Mouse (Mus musculus) frontal cortex, adult (tissue): Measurements from ENCODE around the gene Sgca.
A peak's percentile ranks its signal among the peaks of the same experiment; 100 is the strongest.

Experiments
- ATAC-seq: cut with Nextera tagmentation; 2 replicates; pipeline ENCODE4 v1.9.2; 2017; ENCODE audit warnings: mild to moderate bottlenecking, moderate library complexity, mixed read lengths; ENCODE audit not compliant: low TSS enrichment

The Sgca gene

DNA sequence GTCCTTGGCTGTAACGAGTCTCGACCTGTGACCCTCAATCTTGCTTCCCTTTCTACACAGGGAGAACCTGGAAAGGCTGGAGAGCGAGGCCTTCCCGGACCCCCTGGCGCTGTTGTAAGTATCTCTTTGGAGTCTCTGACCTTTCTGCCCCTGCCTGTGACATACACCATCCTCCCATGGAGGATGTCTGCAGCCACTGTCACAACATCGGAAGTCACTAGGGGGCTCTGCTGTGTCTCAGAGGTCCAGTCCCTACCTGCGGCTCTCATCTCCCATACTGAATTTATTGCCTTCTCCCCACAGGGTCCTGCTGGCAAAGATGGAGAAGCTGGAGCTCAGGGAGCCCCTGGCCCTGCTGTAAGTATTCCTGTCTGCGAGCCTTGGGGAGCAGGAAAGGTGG lies 31.8 kb downstream of the Sgca start:
- ATAC-seq, result no peak

DNA sequence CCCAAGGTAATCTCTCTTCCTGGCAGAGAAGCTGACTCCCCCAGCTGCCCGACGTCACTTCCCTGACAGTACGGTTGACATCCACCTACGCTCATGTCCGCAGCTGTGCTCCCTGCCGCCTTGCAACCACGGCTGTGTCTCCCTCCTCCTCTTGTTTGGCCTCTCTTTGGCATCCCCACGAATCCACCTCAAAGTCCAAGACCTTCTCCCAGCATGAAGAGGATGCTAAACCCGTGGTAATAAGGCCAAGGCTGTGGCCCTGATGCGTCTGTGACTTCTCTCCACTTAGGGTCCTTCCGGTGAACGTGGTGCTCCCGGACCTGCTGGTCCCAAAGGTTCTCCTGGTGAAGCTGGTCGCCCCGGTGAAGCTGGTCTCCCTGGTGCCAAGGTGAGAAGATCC lies 33.1 kb downstream of the Sgca start:
- no peak for ATAC-seq

DNA sequence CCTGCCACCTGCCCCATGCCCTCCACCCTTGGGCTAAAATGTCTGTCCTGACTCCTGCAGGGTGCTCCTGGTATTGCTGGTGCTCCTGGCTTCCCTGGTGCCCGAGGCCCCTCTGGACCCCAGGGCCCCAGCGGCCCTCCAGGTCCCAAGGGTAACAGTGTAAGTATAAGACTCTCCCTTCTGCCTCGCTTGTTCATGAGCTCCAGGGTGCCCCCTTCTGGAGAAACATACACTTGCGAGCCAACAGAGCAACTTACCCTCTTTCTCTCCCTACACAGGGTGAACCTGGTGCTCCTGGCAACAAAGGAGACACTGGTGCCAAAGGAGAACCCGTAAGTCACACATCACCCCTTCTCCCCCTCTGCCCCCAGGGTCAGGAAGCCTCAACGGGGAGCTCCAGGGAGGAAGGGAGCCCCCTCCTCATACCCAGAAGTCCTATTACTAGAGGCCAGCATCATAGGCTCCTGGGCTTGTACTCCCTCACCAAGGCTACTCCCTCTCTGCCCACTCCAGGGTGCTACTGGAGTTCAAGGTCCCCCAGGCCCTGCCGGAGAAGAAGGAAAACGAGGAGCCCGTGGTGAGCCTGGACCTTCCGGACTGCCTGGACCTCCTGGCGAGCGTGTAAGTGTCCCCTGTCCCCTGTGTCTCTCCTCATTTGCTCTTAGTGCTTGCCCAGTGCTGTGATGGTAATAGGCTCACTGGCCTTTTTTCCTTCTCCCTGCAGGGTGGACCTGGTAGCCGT lies 33.7 kb downstream of the Sgca start:
- ATAC-seq, result 0 out of 2 replicates have a peak, but pooled peaks have one; percentile 48

DNA sequence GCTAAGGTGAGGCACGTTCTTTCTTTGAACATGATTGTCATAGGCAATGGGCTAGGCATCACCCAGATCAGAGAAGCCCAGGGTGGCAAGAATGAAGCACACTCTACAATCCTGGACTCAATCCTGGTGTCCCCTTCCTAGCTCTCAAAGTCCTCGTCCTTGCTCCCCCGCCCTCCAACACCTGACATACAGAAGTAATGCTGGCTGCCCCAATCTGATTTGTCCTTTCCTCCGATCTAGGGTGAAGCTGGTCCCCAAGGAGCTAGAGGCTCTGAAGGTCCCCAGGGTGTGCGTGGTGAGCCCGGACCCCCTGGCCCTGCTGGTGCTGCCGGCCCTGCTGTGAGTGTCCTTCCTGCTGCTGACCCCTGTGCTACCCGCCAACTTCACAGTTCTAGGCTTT lies 34.4 kb downstream of the Sgca start:
- no peak for ATAC-seq

DNA sequence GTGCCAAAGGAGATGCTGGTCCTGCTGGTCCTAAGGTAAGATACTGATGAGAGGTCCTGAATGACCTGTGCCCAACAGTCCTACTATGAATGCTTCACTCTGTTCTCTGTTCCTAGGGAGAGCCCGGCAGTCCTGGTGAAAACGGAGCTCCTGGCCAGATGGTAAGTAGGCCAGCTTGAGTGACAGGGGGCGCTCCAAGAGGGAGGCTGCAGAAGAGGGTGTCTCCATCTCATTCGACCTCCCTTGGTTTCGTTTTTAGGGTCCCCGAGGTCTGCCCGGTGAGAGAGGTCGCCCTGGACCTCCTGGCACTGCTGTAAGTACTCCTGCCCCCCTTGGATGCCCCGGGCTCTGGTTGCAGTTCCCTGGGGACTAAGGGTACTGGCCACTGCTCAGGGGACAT lies 35.0 kb downstream of the Sgca start:
- ATAC-seq, result no peak

DNA sequence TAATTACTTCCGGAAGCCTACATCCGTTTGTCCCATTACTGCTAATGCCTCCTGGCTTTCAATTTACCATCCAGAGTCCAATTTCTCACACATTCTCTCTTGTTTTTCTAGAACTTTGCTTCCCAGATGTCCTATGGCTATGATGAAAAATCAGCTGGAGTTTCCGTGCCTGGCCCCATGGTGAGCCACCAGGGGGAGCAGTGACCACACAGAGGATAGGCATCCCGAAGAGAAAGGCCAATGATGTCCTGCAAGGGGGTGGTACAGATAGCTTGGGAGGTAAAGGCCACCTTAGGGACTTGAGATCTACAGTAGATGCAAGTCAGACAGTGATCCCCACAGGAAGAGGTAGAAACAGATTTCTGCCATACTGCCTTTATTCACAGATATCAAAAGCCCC lies 36.8 kb downstream of the Sgca start:
- ATAC-seq, result peak; percentile 50; the same call in 1 of the 2 replicates

DNA sequence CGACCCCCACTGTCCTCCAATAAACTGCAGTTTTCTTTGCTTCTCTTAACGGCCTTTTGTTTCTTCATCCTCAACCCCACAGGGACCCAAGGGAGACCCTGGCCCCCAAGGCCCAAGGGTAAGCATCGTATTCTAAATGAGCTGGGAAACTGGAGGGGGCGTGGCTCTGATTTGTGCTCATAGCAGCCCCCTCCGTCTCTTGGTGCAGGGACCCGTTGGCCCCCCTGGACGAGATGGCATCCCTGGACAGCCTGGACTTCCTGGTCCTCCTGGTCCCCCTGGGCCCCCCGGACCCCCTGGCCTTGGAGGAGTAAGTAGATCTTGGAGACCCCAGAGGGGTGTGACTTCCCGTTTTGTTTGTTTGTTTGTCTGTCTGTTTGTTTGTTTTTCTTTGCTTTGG lies 37.8 kb downstream of the Sgca start:
- ATAC-seq, result no peak

DNA sequence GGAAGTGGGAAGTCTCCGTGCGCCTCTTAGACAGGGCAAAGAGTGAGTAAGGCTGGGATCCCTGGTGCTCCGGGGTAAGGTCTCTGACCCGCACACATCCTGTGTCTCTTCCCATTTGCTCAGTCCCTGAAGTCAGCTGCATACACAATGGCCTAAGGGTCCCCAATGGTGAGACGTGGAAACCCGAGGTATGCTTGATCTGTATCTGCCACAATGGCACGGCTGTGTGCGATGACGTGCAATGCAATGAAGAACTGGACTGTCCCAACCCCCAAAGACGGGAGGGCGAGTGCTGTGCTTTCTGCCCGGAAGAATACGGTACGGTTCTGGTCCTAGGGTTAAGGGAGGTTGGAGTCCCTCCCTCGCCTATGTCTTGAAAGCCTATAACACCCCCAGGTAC lies 38.3 kb downstream of the Sgca start:
- ATAC-seq, result 0 out of 2 replicates have a peak, but pooled peaks have one; percentile 2

DNA sequence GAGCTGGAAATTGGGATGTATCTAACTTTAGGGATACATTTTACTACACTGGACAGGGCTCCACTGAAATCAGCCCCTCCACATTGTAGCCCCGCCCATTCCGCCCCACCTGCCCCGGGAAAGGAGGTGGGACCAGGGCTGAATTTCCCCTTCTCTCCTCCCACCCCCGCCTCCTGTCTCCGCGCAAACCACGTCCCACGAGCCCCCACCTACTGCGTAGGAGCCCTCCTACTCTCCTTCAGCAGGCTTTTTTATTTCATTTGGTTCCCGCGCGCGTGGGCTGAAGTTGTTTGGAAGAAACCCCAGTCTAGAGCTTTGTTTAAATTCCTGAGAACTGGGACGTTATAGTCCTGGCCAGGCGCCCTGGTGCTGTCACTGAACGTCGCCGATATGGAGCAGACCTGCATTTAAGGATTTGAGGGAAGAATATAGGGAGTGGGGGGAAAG lies 38.8 kb downstream of the Sgca start:
- ATAC-seq, result peak; percentile 55

DNA sequence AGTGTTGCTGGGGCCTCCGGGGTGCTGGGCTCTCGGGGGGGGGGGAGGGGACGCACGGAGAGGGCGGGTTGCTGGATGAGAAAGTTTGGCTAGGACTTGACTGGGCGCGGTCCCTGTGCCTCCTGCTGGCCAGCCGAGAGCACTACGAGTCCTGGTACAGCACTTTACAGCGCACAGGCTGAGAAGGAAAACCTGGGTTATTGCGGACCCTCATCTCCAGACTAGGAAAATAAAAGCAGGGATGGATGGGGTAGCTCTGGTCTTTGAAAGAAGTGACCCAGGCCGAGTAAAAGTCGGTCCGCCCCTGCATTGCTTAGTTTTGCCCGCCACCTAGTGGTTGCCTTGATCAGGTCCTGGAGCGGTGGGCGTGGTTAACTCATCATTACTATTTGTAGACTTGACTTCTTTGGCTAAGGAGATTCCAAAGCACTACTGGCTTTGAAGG lies 39.3 kb downstream of the Sgca start:
- peak; percentile 33 for ATAC-seq

DNA sequence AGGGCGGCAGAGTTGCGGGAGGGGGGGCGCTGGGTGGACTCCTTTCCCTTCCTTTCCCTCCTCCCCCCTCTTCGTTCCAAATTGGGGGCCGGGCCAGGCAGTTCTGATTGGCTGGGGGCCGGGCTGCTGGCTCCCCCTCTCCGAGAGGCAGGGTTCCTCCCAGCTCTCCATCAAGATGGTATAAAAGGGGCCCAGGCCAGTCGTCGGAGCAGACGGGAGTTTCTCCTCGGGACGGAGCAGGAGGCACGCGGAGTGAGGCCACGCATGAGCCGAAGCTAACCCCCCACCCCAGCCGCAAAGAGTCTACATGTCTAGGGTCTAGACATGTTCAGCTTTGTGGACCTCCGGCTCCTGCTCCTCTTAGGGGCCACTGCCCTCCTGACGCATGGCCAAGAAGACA lies 40.1 kb downstream of the Sgca start, which contains the start of gene Col1a1:
TSS of gene Col1a1 (plus strand) at position 180 of the 400 bp plus-strand sequence.
- no peak for ATAC-seq

DNA sequence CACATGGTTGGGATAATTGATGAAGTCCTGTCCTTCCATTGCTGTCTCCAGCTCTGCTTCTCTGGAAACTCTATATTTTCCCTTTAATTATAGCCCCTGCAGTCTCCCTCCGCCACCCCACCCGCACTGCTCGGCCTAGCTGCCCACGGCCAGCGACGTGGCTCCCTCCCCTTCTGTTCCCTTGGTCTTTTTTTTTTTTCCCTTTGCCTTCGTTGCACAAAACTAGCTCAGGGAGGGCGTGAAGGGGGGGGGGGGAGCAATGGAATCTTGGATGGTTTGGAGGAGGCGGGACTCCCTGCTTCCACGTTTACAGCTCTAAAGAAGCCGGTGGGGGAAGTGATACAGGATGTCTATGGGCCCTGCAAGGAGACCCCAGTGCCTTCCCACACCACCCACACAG lies 41.6 kb downstream of the Sgca start:
- no peak for ATAC-seq

DNA sequence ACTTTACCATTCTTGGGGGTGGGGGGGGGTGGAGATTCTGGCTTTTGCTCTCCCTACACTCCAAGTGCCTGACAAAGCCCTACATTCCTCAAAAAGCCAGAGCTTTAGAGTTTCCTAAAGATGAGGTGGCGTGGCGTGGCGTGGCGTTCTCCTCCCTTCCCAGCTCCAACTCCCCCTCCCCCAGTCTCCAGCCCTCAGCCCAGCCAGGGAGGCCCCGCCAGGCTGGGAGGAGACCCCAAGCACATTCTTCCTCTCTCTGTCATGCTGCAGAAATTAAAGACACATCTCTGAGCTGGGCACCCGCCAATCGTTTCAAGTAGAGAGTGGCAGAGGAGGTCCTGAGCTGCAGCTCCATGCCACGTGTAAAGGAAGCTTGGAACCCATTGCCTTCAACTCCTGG lies 42.5 kb downstream of the Sgca start:
- no peak for ATAC-seq

DNA sequence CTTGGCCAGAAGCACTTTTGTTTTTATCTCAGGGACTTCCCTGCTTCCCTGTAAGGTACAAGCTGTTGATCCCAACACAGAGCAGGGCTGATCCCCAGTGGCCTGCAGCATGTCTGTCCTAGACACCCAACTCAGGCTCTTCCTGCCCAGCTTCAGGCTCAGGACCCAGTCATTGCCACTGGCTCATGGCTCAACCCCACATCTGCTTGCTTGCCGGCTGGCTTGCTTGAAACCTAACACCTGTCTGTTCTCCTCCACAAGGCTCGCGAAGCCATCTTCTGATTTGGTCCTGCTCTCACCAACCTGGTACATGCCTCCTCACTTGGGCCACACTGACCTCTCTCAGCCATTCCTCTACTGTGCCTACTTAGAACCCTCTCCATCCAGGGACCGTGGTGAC lies 46.0 kb downstream of the Sgca start:
- ATAC-seq, result no peak

DNA sequence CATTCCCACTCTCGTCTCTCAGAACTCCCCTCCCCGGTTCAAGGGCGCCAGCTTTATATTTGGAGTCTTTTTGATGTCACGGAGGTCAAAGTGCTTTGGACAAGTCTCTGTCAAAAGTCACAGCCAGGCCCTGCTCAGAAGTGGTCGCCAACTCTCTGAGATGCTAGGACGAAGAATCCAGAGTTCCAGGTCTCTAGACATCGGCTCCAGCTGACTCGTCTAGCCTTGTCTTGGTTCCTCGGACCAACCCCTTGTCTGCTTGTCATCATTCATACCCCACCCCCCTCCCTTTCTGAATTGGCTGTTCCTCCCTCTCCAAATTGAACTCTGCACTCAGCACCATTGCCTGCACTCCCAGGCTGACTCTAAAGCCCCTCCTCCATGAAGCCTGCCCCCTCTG lies 46.5 kb downstream of the Sgca start:
- ATAC-seq, result no peak

DNA sequence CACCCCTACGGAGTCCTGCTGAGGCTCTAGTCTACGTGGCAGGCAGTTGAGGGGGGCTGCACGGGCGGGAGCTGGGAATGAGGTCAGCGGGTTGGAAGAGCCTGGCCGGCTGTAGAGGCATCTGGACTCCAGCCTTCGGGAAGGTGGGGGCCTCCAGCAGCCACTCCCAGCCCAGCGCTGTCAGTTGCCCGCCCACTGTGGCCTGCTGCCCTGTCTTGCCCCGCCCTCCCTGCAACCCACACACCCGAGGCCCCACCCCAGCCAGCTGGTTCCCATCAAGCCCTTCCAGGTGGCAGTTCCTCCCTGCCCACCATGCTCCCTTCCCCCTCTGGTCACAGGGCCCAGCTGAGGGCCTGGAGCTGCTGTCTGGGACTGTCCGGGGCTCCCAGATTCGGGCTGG lies 47.3 kb downstream of the Sgca start:
- ATAC-seq, result no peak; the same call in 1 of the 2 replicates

DNA sequence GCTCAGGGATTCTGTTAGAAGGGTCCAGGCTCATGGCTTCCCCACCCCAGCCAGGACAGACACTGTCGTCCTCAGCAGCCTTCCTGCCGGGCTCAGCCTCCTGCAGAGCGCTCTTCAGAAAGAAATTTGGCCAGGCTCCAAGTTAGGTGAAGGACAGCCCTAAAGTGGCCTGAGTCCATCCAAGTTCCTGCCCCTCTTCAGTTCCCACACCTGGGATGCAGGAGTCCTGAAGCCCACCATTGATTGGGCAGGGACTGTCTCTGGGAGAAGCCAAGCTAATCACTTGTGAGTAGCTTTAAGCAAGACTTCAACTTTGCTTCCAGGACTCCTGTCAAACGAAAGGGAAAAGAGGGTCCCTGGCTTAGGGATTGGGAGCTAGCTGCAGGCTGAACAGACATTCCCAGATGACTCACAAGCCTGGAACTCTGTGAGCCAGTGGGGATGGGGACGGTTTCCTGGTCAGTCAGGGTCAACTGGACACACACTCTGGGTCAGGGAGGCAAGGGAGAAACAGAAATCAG lies 48.3 kb downstream of the Sgca start:
- no peak for ATAC-seq

DNA sequence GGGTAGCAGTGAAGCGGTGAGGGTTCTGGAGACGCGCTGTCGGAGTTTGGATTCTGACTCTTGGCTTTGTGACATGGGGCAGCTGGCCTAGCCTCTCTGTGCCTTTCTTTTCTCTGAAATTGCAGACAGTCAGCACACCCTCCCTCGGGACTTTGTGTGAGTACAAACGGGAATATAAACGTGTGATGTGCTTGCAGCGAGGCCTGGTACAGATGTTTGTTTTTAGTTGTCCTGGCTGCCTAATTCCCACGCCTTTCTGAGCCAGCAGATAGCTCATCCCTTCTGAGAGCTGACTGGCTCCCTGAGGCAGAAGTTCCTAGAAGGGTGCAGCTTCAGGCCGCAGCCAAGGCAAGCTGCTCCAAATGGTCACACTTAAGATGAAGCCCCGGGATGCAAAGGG lies 49.7 kb downstream of the Sgca start:
- ATAC-seq, result no peak

DNA sequence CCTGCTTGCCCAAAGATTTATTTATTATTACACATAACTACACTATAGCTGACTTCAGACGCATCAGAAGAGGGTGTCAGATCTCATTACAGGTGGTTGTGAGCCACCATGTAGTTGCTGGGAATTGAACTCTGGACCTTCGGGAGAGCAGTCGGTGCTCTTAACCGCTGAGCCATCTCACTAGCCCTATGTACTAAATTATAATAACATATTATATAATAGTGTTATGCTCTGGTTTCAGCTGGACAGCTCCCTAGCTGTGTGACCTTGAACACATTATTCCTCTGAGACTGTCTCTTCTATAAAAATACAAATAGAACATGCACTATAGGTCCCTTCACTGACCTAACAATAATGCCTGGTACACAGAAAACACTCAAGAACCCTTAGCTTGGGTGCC lies 51.1 kb downstream of the Sgca start:
- ATAC-seq, result no peak

DNA sequence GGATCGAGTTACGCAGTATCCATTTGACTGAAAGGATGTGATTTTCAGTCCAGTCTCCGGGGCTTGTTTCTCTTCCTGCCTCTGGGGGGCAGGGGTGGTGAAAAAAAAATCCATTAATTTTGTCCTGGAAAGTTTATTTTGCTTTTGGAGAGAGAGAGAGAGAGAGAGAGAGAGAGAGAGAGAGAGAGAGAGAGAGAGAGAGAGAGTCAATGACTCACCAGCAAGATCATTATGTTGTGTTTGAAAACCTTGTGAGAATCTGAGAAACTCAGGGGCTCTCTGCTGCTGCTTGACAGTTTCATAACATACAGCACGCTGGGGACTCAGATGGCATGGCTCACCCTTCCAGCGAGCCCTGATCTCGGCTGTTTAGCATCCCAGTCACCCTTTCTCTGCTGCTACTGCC lies 55.1 kb downstream of the Sgca start:
- ATAC-seq, result no peak

DNA sequence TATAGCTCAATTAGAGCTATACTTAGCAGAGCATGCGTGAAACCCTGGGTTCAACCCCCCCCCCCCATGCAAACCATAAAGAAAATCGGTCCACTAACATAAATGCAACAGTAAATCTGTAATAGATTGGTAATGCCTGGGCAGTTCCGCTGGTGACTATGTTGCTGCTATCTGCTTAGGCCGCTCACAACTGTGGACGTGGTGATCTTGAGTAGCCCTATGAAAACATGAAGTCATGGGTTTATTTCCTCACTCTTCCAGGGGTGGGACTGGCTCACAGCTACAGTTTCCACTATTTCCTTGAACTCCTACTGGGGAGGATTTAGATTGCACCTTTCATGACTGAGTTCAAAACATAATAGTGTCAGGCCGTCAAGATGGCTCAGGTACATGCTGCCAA lies 58.4 kb downstream of the Sgca start:
- no peak for ATAC-seq

DNA sequence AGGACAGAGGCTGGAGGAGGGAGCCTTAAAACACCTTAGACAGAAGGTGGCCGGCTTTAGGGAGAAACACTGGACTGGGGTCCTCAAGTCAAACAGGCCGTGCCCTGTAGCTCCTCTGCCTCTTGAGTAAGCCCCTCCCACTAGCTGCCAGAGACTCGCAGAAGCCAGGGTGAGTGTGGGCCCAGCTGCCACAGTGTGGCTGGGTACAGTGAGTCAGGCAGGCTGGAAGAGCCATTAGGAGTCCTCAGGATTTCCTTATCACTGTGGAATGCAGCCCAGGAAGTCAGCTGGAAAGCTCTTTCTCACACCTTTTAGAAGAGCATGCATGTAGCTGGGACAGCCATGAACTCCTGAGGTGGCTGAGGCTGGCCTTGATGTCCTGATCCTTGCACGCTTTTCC lies 59.6 kb downstream of the Sgca start:
- ATAC-seq, result no peak

DNA sequence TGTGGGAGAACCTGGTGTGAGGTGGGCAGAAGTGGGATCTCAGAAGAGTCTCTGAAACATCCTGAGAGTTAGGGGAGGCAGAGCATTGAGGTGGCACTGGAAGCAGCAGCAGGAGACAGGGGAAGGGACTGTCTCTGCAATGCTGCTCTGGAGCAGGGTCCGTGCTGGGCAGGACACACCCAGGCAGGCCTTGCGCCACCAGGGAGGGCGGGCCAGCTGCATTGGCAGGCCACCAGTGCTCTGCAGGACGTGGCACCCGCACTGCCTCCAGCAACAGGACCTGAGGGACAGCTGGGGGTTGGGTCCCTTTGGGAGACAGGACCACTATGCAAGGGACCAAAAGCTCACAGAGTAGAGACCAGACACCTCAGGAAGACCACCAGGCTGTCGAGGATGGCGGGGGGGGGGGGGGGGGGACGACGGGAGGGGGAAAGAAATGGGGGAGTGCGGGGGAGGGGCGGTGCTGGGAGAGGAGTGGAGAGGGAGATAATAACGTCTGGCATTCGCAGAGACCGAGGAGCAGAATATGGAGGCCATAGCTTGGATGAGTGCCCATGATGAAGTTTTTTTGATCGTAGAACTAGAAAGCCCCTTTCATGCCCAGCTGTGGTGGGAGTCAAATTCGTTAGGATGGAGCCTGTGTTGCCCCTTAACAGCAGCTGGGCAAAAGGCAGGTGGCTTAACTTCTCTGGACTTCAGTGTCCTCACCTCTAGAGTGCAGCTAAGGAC lies 60.3 kb downstream of the Sgca start:
- ATAC-seq, result no peak
